ENCODE assay signal across 8 mouse cellular contexts in the genomic region with DNA sequence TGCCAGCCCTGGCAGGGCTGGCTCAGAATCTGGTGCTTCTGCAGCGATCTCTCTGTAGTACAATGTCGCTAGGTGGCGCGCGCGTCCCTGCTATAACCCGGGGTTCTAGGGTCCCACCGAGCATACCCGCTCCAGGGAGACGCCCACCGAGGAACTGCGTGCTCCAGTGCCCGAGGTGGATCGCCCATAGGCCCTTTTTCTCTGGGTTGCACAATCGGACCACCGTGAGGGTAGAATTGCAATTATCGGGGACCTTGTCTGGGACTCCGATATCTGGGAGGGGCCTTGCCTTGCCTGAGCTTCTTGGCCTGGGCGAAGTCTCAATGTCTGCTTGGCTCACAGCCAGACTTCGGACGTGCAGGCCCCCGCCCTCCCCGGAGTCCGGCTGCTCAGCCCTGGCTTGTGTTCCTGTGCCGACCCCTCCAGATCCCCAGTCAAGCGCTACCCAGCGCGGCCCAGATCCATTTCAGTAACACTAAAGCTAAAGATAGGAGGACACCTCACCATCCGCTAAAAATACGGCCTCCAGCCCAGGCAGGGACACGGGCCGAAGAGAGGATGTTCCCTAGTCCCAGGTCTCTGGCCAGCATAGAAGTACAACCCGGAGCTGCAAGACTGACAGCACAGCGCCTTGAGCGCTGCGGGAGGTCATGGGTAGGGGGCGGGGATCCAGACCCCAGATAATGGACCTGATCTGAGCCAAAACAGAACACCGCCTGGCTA. TPM values are rescaled to one million over a fixed set of nuclear protein-coding genes. Genes with fewer than 3 reads are reported as not detected.
DNase-seq lines count a peak whose midpoint lies in the region; ATAC-seq lines count a peak whose summit lies in the region.

No protein-coding gene starts in this region.

- no peaks in the 10 kb centered on the region for H3K9me3 ChIP-seq in embryonic facial prominence, embryonic 11.5 days (replicated peaks; ENCODE audit: control insufficient read depth, low read length)
- H3K9me3 ChIP-seq in limb, embryonic 11.5 days (ENCODE audit: control insufficient read depth, low read length): no peaks in the 10 kb centered on the region
- no peaks in the 10 kb centered on the region for H3K9me3 ChIP-seq in midbrain, embryonic 13.5 days

- H3K9ac ChIP-seq in embryonic facial prominence, embryonic 11.5 days (replicated peaks; ENCODE audit: low read length): peak overlapping the region; percentile 48
- H3K9ac ChIP-seq in limb, embryonic 11.5 days (ENCODE audit: low read length): no peak overlapping the region
- peak overlapping the region; percentile 75 for H3K9ac ChIP-seq in midbrain, embryonic 13.5 days (replicated peaks)

- under 1% methylated on average over 38 of the region's 38 CpGs for WGBS in embryonic facial prominence, embryonic 11.5 days
- under 1% methylated on average over 38 of the region's 38 CpGs for WGBS in limb, embryonic 11.5 days
- under 1% methylated on average over 38 of the region's 38 CpGs for WGBS in midbrain, embryonic 13.5 days

- ATAC-seq in embryonic facial prominence, embryonic 11.5 days (replicated peaks; ENCODE audit: insufficient number of reproducible peaks, low FRiP score, low TSS enrichment, low read depth): peak; percentile 74
- peak; percentile 60 for ATAC-seq in limb, embryonic 11.5 days (ENCODE audit: insufficient number of reproducible peaks, low FRiP score, low TSS enrichment, low read depth)
- ATAC-seq in midbrain, embryonic 13.5 days: peak; percentile 86

- H3K27ac ChIP-seq in embryonic facial prominence, embryonic 11.5 days (replicated peaks; ENCODE audit: low read depth, low read length): no peak overlapping the region
- H3K27ac ChIP-seq in limb, embryonic 11.5 days (replicated peaks; ENCODE audit: low read depth, low read length): no peak overlapping the region
- H3K27ac ChIP-seq in midbrain, embryonic 13.5 days: peak overlapping the region; percentile 76

- peak; percentile 82 for DNase-seq in 3134 (ENCODE audit: extremely low read depth, insufficient read length, low spot score)
- peak; percentile 92 for DNase-seq in adrenal gland, postnatal 25 days
- DNase-seq in embryonic facial prominence, embryonic 11.5 days (ENCODE audit: low spot score): peak; percentile 95
- peak; percentile 99 for DNase-seq in heart, adult 11 months
- DNase-seq in kidney, adult 11 months: peak; percentile 84
- peak; percentile 98 for DNase-seq in limb, embryonic 11.5 days (ENCODE audit: low spot score)
- peak; percentile 81 for DNase-seq in spleen, adult 12 weeks (ENCODE audit: low spot score)

- peaks cover 4% of the 10 kb centered on the region; the same call in 1 of the 2 replicates for H3K27me3 ChIP-seq in embryonic facial prominence, embryonic 11.5 days (ENCODE audit: control insufficient read depth, insufficient read depth, low read length)
- H3K27me3 ChIP-seq in limb, embryonic 11.5 days (ENCODE audit: control insufficient read depth, insufficient read depth, low read length): 0 out of 2 replicates have a peak, but pooled peaks cover 2% of the 10 kb centered on the region
- H3K27me3 ChIP-seq in midbrain, embryonic 13.5 days: peaks cover 14% of the 10 kb centered on the region

- peak overlapping the region; percentile 98 for H3K4me2 ChIP-seq in embryonic facial prominence, embryonic 11.5 days (ENCODE audit: low read depth, low read length)
- H3K4me2 ChIP-seq in limb, embryonic 11.5 days (ENCODE audit: low read depth, severe bottlenecking): peak overlapping the region; percentile 90
- H3K4me2 ChIP-seq in midbrain, embryonic 13.5 days (replicated peaks): peak overlapping the region; percentile 96

- H3K4me1 ChIP-seq in embryonic facial prominence, embryonic 11.5 days (ENCODE audit: control insufficient read depth, insufficient read depth, low read length): no peaks in the 10 kb centered on the region; the same call in 1 of the 2 replicates
- peaks cover 12% of the 10 kb centered on the region for H3K4me1 ChIP-seq in limb, embryonic 11.5 days (ENCODE audit: control insufficient read depth, insufficient read depth, low read length)
- peaks cover 25% of the 10 kb centered on the region for H3K4me1 ChIP-seq in midbrain, embryonic 13.5 days (replicated peaks)

- no peaks in the 10 kb centered on the region for H3K36me3 ChIP-seq in embryonic facial prominence, embryonic 11.5 days (replicated peaks; ENCODE audit: control insufficient read depth, insufficient read depth, low read depth, low read length)
- H3K36me3 ChIP-seq in limb, embryonic 11.5 days (ENCODE audit: control insufficient read depth, insufficient read depth, low read length): no peaks in the 10 kb centered on the region
- no peaks in the 10 kb centered on the region for H3K36me3 ChIP-seq in midbrain, embryonic 13.5 days

- peak overlapping the region; percentile 50 for H3K4me3 ChIP-seq in embryonic facial prominence, embryonic 11.5 days (ENCODE audit: low read depth, low read length)
- H3K4me3 ChIP-seq in limb, embryonic 11.5 days (ENCODE audit: low read depth, low read length): peak overlapping the region; percentile 37
- H3K4me3 ChIP-seq in midbrain, embryonic 13.5 days (replicated peaks): peak overlapping the region; percentile 67

RNA-seq across cellular contexts. Expression of gene Cdc42ep2, which starts 0.5 kb away (rescaled TPM):
- 6.2 and 8.5 TPM in 2 replicates for total RNA-seq in adrenal gland, postnatal 25 days (2021)
- 2.4 and 2.7 TPM in 2 replicates for polyA plus RNA-seq in embryonic facial prominence, embryonic 11.5 days (2014; fragmentation: Nextera tagmentation; extraction: Ambion mirVana)
- 1.5 and 2.2 TPM in 2 replicates for polyA plus RNA-seq in limb, embryonic 11.5 days (2014; fragmentation: Nextera tagmentation; extraction: Ambion mirVana)
- polyA plus RNA-seq in midbrain, embryonic 13.5 days (2015; fragmentation: Nextera tagmentation; extraction: Ambion mirVana): 7.5 and 7.8 TPM in 2 replicates

RNA-seq across cellular contexts. Expression of gene Dpf2, which starts 11.3 kb away (rescaled TPM):
- 88.9 and 103 TPM in 2 replicates for total RNA-seq in adrenal gland, postnatal 25 days (2021)
- 202 and 213 TPM in 2 replicates for polyA plus RNA-seq in embryonic facial prominence, embryonic 11.5 days (2014; fragmentation: Nextera tagmentation; extraction: Ambion mirVana)
- 209 and 218 TPM in 2 replicates for polyA plus RNA-seq in limb, embryonic 11.5 days (2014; fragmentation: Nextera tagmentation; extraction: Ambion mirVana)
- 157 and 158 TPM in 2 replicates for polyA plus RNA-seq in midbrain, embryonic 13.5 days (2015; fragmentation: Nextera tagmentation; extraction: Ambion mirVana)

RNA-seq across cellular contexts. Expression of gene Tigd3, which starts 30.2 kb away (rescaled TPM):
- 1.3 and 2.0 TPM in 2 replicates for total RNA-seq in adrenal gland, postnatal 25 days (2021)
- polyA plus RNA-seq in embryonic facial prominence, embryonic 11.5 days (2014; fragmentation: Nextera tagmentation; extraction: Ambion mirVana): 4.0 and 4.3 TPM in 2 replicates
- polyA plus RNA-seq in limb, embryonic 11.5 days (2014; fragmentation: Nextera tagmentation; extraction: Ambion mirVana): 4.7 and 5.1 TPM in 2 replicates
- 16.4 and 16.9 TPM in 2 replicates for polyA plus RNA-seq in midbrain, embryonic 13.5 days (2015; fragmentation: Nextera tagmentation; extraction: Ambion mirVana)

RNA-seq across cellular contexts. Expression of gene Pola2, which starts 39.9 kb away (rescaled TPM):
- total RNA-seq in adrenal gland, postnatal 25 days (2021): 28.4 and 29.6 TPM in 2 replicates
- 91.0 and 97.6 TPM in 2 replicates for polyA plus RNA-seq in embryonic facial prominence, embryonic 11.5 days (2014; fragmentation: Nextera tagmentation; extraction: Ambion mirVana)
- polyA plus RNA-seq in limb, embryonic 11.5 days (2014; fragmentation: Nextera tagmentation; extraction: Ambion mirVana): 109 and 111 TPM in 2 replicates
- 31.6 and 32.1 TPM in 2 replicates for polyA plus RNA-seq in midbrain, embryonic 13.5 days (2015; fragmentation: Nextera tagmentation; extraction: Ambion mirVana)

RNA-seq across cellular contexts. Expression of gene Slc25a45, which starts 46.5 kb away (rescaled TPM):
- 39.1 and 39.7 TPM in 2 replicates for total RNA-seq in adrenal gland, postnatal 25 days (2021)
- polyA plus RNA-seq in embryonic facial prominence, embryonic 11.5 days (2014; fragmentation: Nextera tagmentation; extraction: Ambion mirVana): 0.87 and 1.1 TPM in 2 replicates
- 1.5 TPM in 2 replicates for polyA plus RNA-seq in limb, embryonic 11.5 days (2014; fragmentation: Nextera tagmentation; extraction: Ambion mirVana)
- polyA plus RNA-seq in midbrain, embryonic 13.5 days (2015; fragmentation: Nextera tagmentation; extraction: Ambion mirVana): 1.4 and 2.0 TPM in 2 replicates
